Mouse (Mus musculus) forebrain, embryonic 16.5 days (tissue): ENCODE data around the gene Fam107a. TPM values are rescaled to one million over a fixed set of nuclear protein-coding genes. Genes with fewer than 3 reads are reported as not detected.

Experiments used
- ATAC-seq: fragments of 200-750 bp; cut with Nextera tagmentation; 2 replicates; pipeline ENCODE4 v1.8.0; 2017; ENCODE audit warnings: mild to moderate bottlenecking, moderate library complexity
- H3K27ac ChIP-seq: fragments of 300-500 bp; sonication (generic); 2 replicates; pipeline ENCODE4 v1.5.1; 2014; ENCODE audit warnings: low read length, control low read depth
- H3K27me3 ChIP-seq: fragments of 300-500 bp; sonication (generic); replicated peaks from 2 replicates; pipeline ENCODE4 v1.6.1; 2014; ENCODE audit warnings: low read length; ENCODE audit not compliant: control insufficient read depth, insufficient read depth
- H3K36me3 ChIP-seq: fragments of 300-500 bp; sonication (generic); 2 replicates; pipeline ENCODE4 v1.6.1; 2014; ENCODE audit not compliant: control insufficient read depth, insufficient read depth
- H3K4me1 ChIP-seq: fragments of 300-500 bp; sonication (generic); replicated peaks from 2 replicates; pipeline ENCODE4 v1.6.1; 2014; ENCODE audit warnings: low read length; ENCODE audit not compliant: control insufficient read depth, insufficient read depth
- H3K4me2 ChIP-seq: fragments of 300-500 bp; sonication (generic); 2 replicates; pipeline ENCODE4 v1.6.1; 2014; ENCODE audit warnings: mild to moderate bottlenecking, low read length, control low read depth
- H3K4me3 ChIP-seq: fragments of 300-500 bp; sonication (generic); replicated peaks from 2 replicates; pipeline ENCODE4 v1.5.1; 2014; ENCODE audit warnings: mild to moderate bottlenecking, low read length, control low read depth
- H3K9ac ChIP-seq: fragments of 300-500 bp; sonication (generic); replicated peaks from 2 replicates; pipeline ENCODE4 v1.6.1; 2014; ENCODE audit warnings: low read depth, low read length, control low read depth
- H3K9me3 ChIP-seq: fragments of 300-500 bp; sonication (generic); 2 replicates; pipeline ENCODE4 v1.6.1; 2016; ENCODE audit warnings: low read length; ENCODE audit not compliant: control insufficient read depth
- WGBS: fragments of 180-500 bp; shearing (Covaris S2); extraction: QIAGEN DNeasy Blood & Tissue Kit; methylation state at CpG from one replicate; pipeline ENCODE4 v1.1.7; 2014; 5-methylcytosine and 5-hydroxymethylcytosine counted together
- polyA plus RNA-seq: library from polyadenylated mRNA; unstranded; fragments of >200 nt; fragmentation: Nextera tagmentation; extraction: Ambion mirVana; gene quantifications from 2 replicates; pipeline ENCODE4 v1.2.1, GENCODE M21; 2015

The Fam107a gene
- polyA plus RNA-seq, 1 experiment from 2014 or later, result 0.54 TPM

DNA sequence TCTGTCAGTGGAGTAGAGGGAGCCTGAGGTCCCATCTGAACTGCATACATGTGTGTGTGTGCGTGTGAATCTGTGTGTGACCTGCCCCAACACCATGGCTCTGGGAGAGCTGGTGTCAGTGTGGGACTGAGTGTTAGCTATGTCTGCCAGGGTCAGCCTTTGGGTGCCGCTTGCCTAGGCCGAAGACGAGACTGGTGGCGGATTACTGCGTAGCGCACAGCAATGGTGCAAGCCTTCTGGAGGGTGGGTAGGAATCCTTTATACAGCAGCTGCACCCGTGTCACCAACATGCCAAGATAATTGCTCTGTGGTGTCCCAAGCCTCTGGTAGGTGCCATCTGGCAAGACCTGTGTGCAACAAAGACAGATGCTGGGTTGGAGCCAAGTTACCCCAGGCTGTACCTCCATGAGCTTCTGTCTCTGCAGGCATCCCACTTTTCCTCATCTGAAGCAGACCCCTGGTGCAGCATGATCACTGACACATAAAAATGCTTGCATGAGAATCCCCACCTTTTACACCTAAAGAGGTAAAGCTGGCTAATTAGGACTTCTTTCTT lies 66.4 kb downstream of the Fam107a start:
- H3K9me3 ChIP-seq, result no peaks in the 10 kb centered on the region
- H3K27me3 ChIP-seq, result no peaks in the 10 kb centered on the region
- no peak overlapping the region for H3K4me3 ChIP-seq
- no peak overlapping the region for H3K9ac ChIP-seq
- H3K27ac ChIP-seq, result no peak overlapping the region
- no peak for ATAC-seq
- no peaks in the 10 kb centered on the region for H3K4me1 ChIP-seq
- H3K4me2 ChIP-seq, result no peak overlapping the region
- no peaks in the 10 kb centered on the region for H3K36me3 ChIP-seq
- WGBS, result 87% methylated on average over 8 of the region's 8 CpGs

GRCm38 (mm10) chr14:8250141-8250871 lies 67.5 kb downstream of the Fam107a start:
- H3K4me1 ChIP-seq, result no peaks in the 10 kb centered on the region
- H3K4me2 ChIP-seq, result no peak overlapping the region
- whole genome bisulfite sequencing, result 94% methylated on average over 9 of the region's 9 CpGs
- H3K36me3 ChIP-seq, result no peaks in the 10 kb centered on the region
- no peaks in the 10 kb centered on the region for H3K27me3 ChIP-seq
- H3K9me3 ChIP-seq, result no peaks in the 10 kb centered on the region
- no peak for ATAC-seq
- H3K9ac ChIP-seq, result no peak overlapping the region
- no peak overlapping the region for H3K4me3 ChIP-seq
- H3K27ac ChIP-seq, result no peak overlapping the region

- Histone ChIP-seq H3K9me3 (no peaks in the 10 kb centered on the region), H3K4me3 (no peak overlapping the region), H3K4me2 (no peak overlapping the region), H3K27ac (no peak overlapping the region), H3K27me3 (no peaks in the 10 kb centered on the region), H3K4me1 (no peaks in the 10 kb centered on the region), H3K36me3 (no peaks in the 10 kb centered on the region), H3K9ac (no peak overlapping the region)
- ATAC-seq, result no peak
- 83% methylated on average over 1 of the region's 1 CpGs for WGBS
Observed at GRCm38 (mm10) chr14:8249206-8249605, 68.6 kb downstream of the Fam107a start.

DNA sequence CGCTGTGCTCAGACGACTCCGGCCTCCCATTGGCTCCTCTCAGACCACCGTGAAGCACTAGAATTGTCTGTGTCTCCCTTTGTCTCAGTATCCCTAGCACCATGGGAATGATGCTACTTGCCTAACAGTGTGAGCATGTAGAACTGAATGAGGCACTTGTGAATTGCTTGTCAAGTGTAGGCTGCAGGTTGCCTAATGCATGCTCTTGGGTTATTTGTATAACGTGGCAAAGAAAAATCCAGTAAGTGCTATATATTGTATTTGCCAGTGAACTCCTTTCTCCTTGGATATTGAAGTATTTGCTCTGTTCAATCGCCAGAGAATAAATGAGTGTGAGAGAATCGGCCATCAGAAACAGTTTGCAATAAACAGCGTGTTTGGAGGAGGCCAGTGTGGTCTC lies 70.9 kb downstream of the Fam107a start:
- 83% methylated on average over 8 of the region's 8 CpGs for WGBS
- H3K36me3 ChIP-seq, result no peaks in the 10 kb centered on the region
- no peak overlapping the region for H3K4me2 ChIP-seq
- no peak overlapping the region for H3K27ac ChIP-seq
- ATAC-seq, result no peak
- no peaks in the 10 kb centered on the region for H3K9me3 ChIP-seq
- no peak overlapping the region for H3K9ac ChIP-seq
- H3K4me3 ChIP-seq, result no peak overlapping the region
- H3K4me1 ChIP-seq, result no peaks in the 10 kb centered on the region
- no peaks in the 10 kb centered on the region for H3K27me3 ChIP-seq

Other genes starting within 250 kb of the Fam107a start
- gene Rpp14, start 237.7 kb downstream of the Fam107a start, polyA plus RNA-seq, result 59.5 and 70.2 TPM in 2 replicates
- 51.2 and 63.0 TPM in 2 replicates for gene Pxk, start 219.8 kb downstream of the Fam107a start, polyA plus RNA-seq
- 249 and 250 TPM in 2 replicates for gene Pdhb, start 145.0 kb downstream of the Fam107a start, polyA plus RNA-seq
- gene Kctd6, start 103.9 kb downstream of the Fam107a start, polyA plus RNA-seq, result 7.2 and 8.1 TPM in 2 replicates
- gene Acox2, start 58.7 kb downstream of the Fam107a start, polyA plus RNA-seq, result 0.44 TPM in 1 of 2 replicates, not detected in the other
- gene Oit1, start 60.7 kb upstream of the Fam107a start, polyA plus RNA-seq, result not detected in 2 replicates